Mouse (Mus musculus): Measurements from ENCODE around the gene Msi2. TPM values are rescaled to one million over a fixed set of nuclear protein-coding genes. Genes with fewer than 3 reads are reported as not detected.

Gene Msi2
- polyA plus RNA-seq, 1 experiment from 2014 or later, result 15.9 TPM

DNA sequence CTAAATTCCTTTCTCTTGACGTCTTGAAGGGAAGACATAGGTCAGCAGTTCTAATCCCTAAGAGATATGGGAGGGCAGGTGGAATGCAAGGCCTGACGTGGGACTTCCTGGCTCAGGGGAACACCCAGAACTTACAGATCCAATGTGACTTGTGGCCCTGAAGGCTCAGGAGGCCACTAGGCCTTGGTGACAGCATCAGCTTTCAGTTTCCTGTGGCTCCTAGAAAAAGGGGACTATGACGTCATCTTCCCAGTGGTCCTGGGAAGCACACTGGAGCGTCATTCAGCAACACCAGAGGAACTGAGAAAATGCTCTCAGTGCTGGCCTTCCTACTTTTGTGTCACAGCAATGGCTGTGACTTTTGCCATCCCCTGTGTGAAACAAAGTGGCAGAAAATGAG lies 427.1 kb downstream of the Msi2 start:
- Histone ChIP-seq H3K4me1 (peaks cover 57% of the 10 kb centered on the region), H3K4me3 (no peak overlapping the region), H3K36me3 (no peaks in the 10 kb centered on the region), H3K27ac (peak overlapping the region; percentile 16; the same call in 1 of the 2 replicates), H3K27me3 (ENCODE audit: insufficient read depth, poor library complexity, severe bottlenecking) (no peaks in the 10 kb centered on the region), H3K9me3 (no peaks in the 10 kb centered on the region)
- 31% methylated on average over 4 of the region's 4 CpGs for WGBS
- no peak for DNase-seq (ENCODE audit: low spot score)

Small RNA genes lying within 50 kb of the gene (microRNA-seq; reads per million reads assigned to microRNA genes)
- 4.5 reads per million, percentile 14 among the genes with 10 or more reads in this experiment for gene Mir378b

Other genes starting within 250 kb of the Msi2 start
- 26.6 and 39.9 TPM in 2 replicates for gene Akap1, start 146.1 kb upstream of the Msi2 start, polyA plus RNA-seq (2016; fragmentation: Nextera tagmentation; extraction: Ambion mirVana)
- gene Scpep1, start 237.0 kb upstream of the Msi2 start, polyA plus RNA-seq (2016; fragmentation: Nextera tagmentation; extraction: Ambion mirVana), result 56.2 and 61.9 TPM in 2 replicates
- not detected in 2 replicates for gene Elobl, start 248.4 kb upstream of the Msi2 start, polyA plus RNA-seq (2016; fragmentation: Nextera tagmentation; extraction: Ambion mirVana)